Mouse (Mus musculus): ENCODE results near the gene Masp1. TPM values are rescaled to one million over a fixed set of nuclear protein-coding genes. Genes with fewer than 3 reads are reported as not detected.

The Masp1 gene
- polyA plus RNA-seq, 1 experiment from 2014 or later: 4.5 TPM

- ATAC-seq (ENCODE audit: insufficient number of reproducible peaks, insufficient read depth, low FRiP score, low TSS enrichment): no peak
- no peak overlapping the region for H3K9ac ChIP-seq
- H3K4me2 ChIP-seq (replicated peaks): peak overlapping the region; percentile 36
- H3K4me1 ChIP-seq: peaks cover 14% of the 10 kb centered on the region; the same call in 1 of the 2 replicates
- H3K27me3 ChIP-seq: no peaks in the 10 kb centered on the region
- no peaks in the 10 kb centered on the region for H3K9me3 ChIP-seq
- WGBS: 25% methylated on average over 9 of the region's 9 CpGs
- H3K36me3 ChIP-seq: no peaks in the 10 kb centered on the region
- H3K27ac ChIP-seq: 0 out of 2 replicates have a peak overlapping the region, but pooled peaks have one; percentile 11
- H3K4me3 ChIP-seq: no peak overlapping the region
Observed at GRCm38 (mm10) chr16:23416657-23417293, 103.8 kb downstream of the Masp1 start.

GRCm38 (mm10) chr16:23416261-23416656, 104.4 kb downstream of the Masp1 start:
- H3K4me2 ChIP-seq (replicated peaks): peak overlapping the region; percentile 36
- H3K4me1 ChIP-seq: peaks cover 14% of the 10 kb centered on the region; the same call in 1 of the 2 replicates
- no peaks in the 10 kb centered on the region for H3K27me3 ChIP-seq
- H3K36me3 ChIP-seq: no peaks in the 10 kb centered on the region
- WGBS: 17% methylated on average over 10 of the region's 10 CpGs
- no peaks in the 10 kb centered on the region for H3K9me3 ChIP-seq
- no peak overlapping the region for H3K9ac ChIP-seq
- 0 out of 2 replicates have a peak overlapping the region, but pooled peaks have one; percentile 11 for H3K27ac ChIP-seq
- H3K4me3 ChIP-seq: no peak overlapping the region
- ATAC-seq (ENCODE audit: insufficient number of reproducible peaks, insufficient read depth, low FRiP score, low TSS enrichment): peak; percentile 57; the same call in 1 of the 2 replicates

GRCm38 (mm10) chr16:23412930-23413329, 107.7 kb downstream of the Masp1 start:
- H3K27me3 ChIP-seq: no peaks in the 10 kb centered on the region
- no peaks in the 10 kb centered on the region for H3K9me3 ChIP-seq
- no peak overlapping the region for H3K9ac ChIP-seq
- no peak overlapping the region for H3K27ac ChIP-seq
- 79% methylated on average over 6 of the region's 6 CpGs for WGBS
- no peak overlapping the region for H3K4me3 ChIP-seq
- ATAC-seq (ENCODE audit: insufficient number of reproducible peaks, insufficient read depth, low FRiP score, low TSS enrichment): no peak
- no peaks in the 10 kb centered on the region for H3K36me3 ChIP-seq
- H3K4me2 ChIP-seq (replicated peaks): no peak overlapping the region
- peaks cover 14% of the 10 kb centered on the region; the same call in 1 of the 2 replicates for H3K4me1 ChIP-seq

GRCm38 (mm10) chr16:23403008-23403755, 117.4 kb downstream of the Masp1 start:
- Histone ChIP-seq H3K27me3 (no peaks in the 10 kb centered on the region), H3K4me1 (peaks cover 18% of the 10 kb centered on the region), H3K4me3 (no peak overlapping the region), H3K36me3 (no peaks in the 10 kb centered on the region), H3K27ac (0 out of 2 replicates have a peak overlapping the region, but pooled peaks have one; percentile 67), H3K9me3 (no peaks in the 10 kb centered on the region), H3K4me2 (replicated peaks) (no peak overlapping the region), H3K9ac (no peak overlapping the region)
- WGBS: 31% methylated on average over 8 of the region's 8 CpGs
- ATAC-seq (ENCODE audit: insufficient number of reproducible peaks, insufficient read depth, low FRiP score, low TSS enrichment): no peak

- no peaks in the 10 kb centered on the region for H3K9me3 ChIP-seq
- no peak for ATAC-seq (ENCODE audit: insufficient number of reproducible peaks, insufficient read depth, low FRiP score, low TSS enrichment)
- H3K36me3 ChIP-seq: no peaks in the 10 kb centered on the region
- no peak overlapping the region for H3K9ac ChIP-seq
- no peak overlapping the region for H3K4me3 ChIP-seq
- no peak overlapping the region for H3K4me2 ChIP-seq (replicated peaks)
- H3K27me3 ChIP-seq: no peaks in the 10 kb centered on the region
- 26% methylated on average over 3 of the region's 3 CpGs for WGBS
- peaks cover 18% of the 10 kb centered on the region for H3K4me1 ChIP-seq
- 0 out of 2 replicates have a peak overlapping the region, but pooled peaks have one; percentile 30 for H3K27ac ChIP-seq
Observed at GRCm38 (mm10) chr16:23401959-23402358, 118.7 kb downstream of the Masp1 start.

- Histone ChIP-seq H3K9ac (no peak overlapping the region), H3K36me3 (no peaks in the 10 kb centered on the region), H3K4me3 (no peak overlapping the region), H3K4me1 (peaks cover 18% of the 10 kb centered on the region), H3K27ac (0 out of 2 replicates have a peak overlapping the region, but pooled peaks have one; percentile 30), H3K27me3 (no peaks in the 10 kb centered on the region), H3K9me3 (no peaks in the 10 kb centered on the region), H3K4me2 (replicated peaks) (no peak overlapping the region)
- ATAC-seq (ENCODE audit: insufficient number of reproducible peaks, insufficient read depth, low FRiP score, low TSS enrichment): no peak
- 39% methylated on average over 4 of the region's 4 CpGs for WGBS
Observed at GRCm38 (mm10) chr16:23401463-23401862, 119.2 kb downstream of the Masp1 start.

Other genes with a start within 250 kb of the Masp1 start
- 0.46 and 0.67 TPM in 2 replicates for gene Rtp1, start 91.7 kb downstream of the Masp1 start, polyA plus RNA-seq (2016; fragmentation: Nextera tagmentation; extraction: Ambion mirVana)
- gene Rtp4, start 524 bp downstream of the Masp1 start, polyA plus RNA-seq (2016; fragmentation: Nextera tagmentation; extraction: Ambion mirVana): 3.0 and 3.7 TPM in 2 replicates

Data from embryonic facial prominence, embryonic 12.5 days (tissue).